Mouse (Mus musculus) adrenal gland, postnatal 10 days (tissue): ENCODE data around the gene Igdcc3. TPM values are rescaled to one million over a fixed set of nuclear protein-coding genes. Genes with fewer than 3 reads are reported as not detected.
"Not testable (repeated sequence)": the region's sequence is repeated elsewhere in the genome, so short reads cannot be mapped to it uniquely, and the experiment has no call there.

ENCODE experiments used
- DNase-seq: peaks from one replicate; pipeline ENCODE4 v3.0.0; 2021; ENCODE audit warnings: mixed read lengths
- total RNA-seq, 2 experiments: library from RNA; stranded (reverse); gene quantifications; 2 replicates each; pipeline ENCODE4 v1.2.3; 2021

Igdcc3 gene
- total RNA-seq, 2 experiments from 2014 or later, result 1.2 to 1.7 TPM

- DNase-seq, result no peak
These were observed 64.2 kb downstream of the Igdcc3 start for GRCm38 (mm10) chr9:65205049-65205815.

GRCm38 (mm10) chr9:65207041-65207815 lies 66.2 kb downstream of the Igdcc3 start:
- not testable (repeated sequence) for DNase-seq

- DNase-seq, result no peak
These were observed 67.5 kb downstream of the Igdcc3 start for GRCm38 (mm10) chr9:65208293-65209179.

GRCm38 (mm10) chr9:65211598-65211997 lies 70.6 kb downstream of the Igdcc3 start:
- DNase-seq, result no peak

- no peak for DNase-seq
These were observed 73.4 kb downstream of the Igdcc3 start for GRCm38 (mm10) chr9:65214425-65214777.

GRCm38 (mm10) chr9:65214778-65215493 lies 73.9 kb downstream of the Igdcc3 start:
- peak; percentile 97 for DNase-seq

- DNase-seq, result no peak
These were observed 74.6 kb downstream of the Igdcc3 start for GRCm38 (mm10) chr9:65215494-65216126.

GRCm38 (mm10) chr9:65216972-65217371 lies 76.0 kb downstream of the Igdcc3 start:
- no peak for DNase-seq

GRCm38 (mm10) chr9:65217661-65218060 lies 76.7 kb downstream of the Igdcc3 start:
- DNase-seq, result peak; percentile 69

GRCm38 (mm10) chr9:65218916-65219315 lies 77.9 kb downstream of the Igdcc3 start:
- DNase-seq, result no peak

- not testable (repeated sequence) for DNase-seq
These were observed 79.4 kb downstream of the Igdcc3 start for GRCm38 (mm10) chr9:65220398-65220797.

GRCm38 (mm10) chr9:65223927-65224326 lies 82.9 kb downstream of the Igdcc3 start:
- no peak for DNase-seq

GRCm38 (mm10) chr9:65225795-65226194 lies 84.8 kb downstream of the Igdcc3 start:
- DNase-seq, result peak; percentile 70

- no peak for DNase-seq
These were observed 89.3 kb downstream of the Igdcc3 start for GRCm38 (mm10) chr9:65230250-65230649.

GRCm38 (mm10) chr9:65231284-65231683 lies 90.3 kb downstream of the Igdcc3 start:
- DNase-seq, result no peak

- no peak for DNase-seq
These were observed 92.4 kb downstream of the Igdcc3 start for GRCm38 (mm10) chr9:65233243-65233985.

GRCm38 (mm10) chr9:65234734-65235133 lies 93.7 kb downstream of the Igdcc3 start:
- DNase-seq, result no peak
